Mouse (Mus musculus) liver, embryonic 16.5 days (tissue): ENCODE data around the gene Fggy. TPM values are rescaled to one million over a fixed set of nuclear protein-coding genes. Genes with fewer than 3 reads are reported as not detected.

Experiments used
- ATAC-seq: fragments of 200-750 bp; cut with Nextera tagmentation; 2 replicates; pipeline ENCODE4 v1.8.0; 2017; ENCODE audit warnings: low read depth, mild to moderate bottlenecking, moderate number of reproducible peaks, moderate library complexity
- H3K27ac ChIP-seq: fragments of 300-500 bp; sonication (generic); 2 replicates; pipeline ENCODE4 v1.5.1; 2014; ENCODE audit warnings: mild to moderate bottlenecking, low read length
- H3K27me3 ChIP-seq: fragments of 300-500 bp; sonication (generic); 2 replicates; pipeline ENCODE4 v1.6.1; 2014; ENCODE audit warnings: low read depth, low read length, mixed read lengths; ENCODE audit not compliant: control insufficient read depth, insufficient read depth
- H3K36me3 ChIP-seq: fragments of 300-500 bp; sonication (generic); 2 replicates; pipeline ENCODE4 v1.6.1; 2014; ENCODE audit warnings: mild to moderate bottlenecking; ENCODE audit not compliant: control insufficient read depth, insufficient read depth
- H3K4me1 ChIP-seq: fragments of 300-500 bp; sonication (generic); 2 replicates; pipeline ENCODE4 v1.6.1; 2014; ENCODE audit warnings: low read depth, low read length, mixed read lengths; ENCODE audit not compliant: control insufficient read depth
- H3K4me2 ChIP-seq: fragments of 300-500 bp; sonication (generic); 2 replicates; pipeline ENCODE4 v1.6.1; 2014; ENCODE audit warnings: low read depth, low read length, mixed read lengths
- H3K4me3 ChIP-seq: fragments of 300-500 bp; sonication (generic); 2 replicates; pipeline ENCODE4 v1.5.1; 2014; ENCODE audit warnings: low read depth, mild to moderate bottlenecking, low read length
- H3K9ac ChIP-seq: fragments of 300-500 bp; sonication (generic); 2 replicates; pipeline ENCODE4 v1.6.1; 2014; ENCODE audit warnings: low read depth, low read length
- H3K9me3 ChIP-seq: fragments of 300-500 bp; sonication (generic); replicated peaks from 2 replicates; pipeline ENCODE4 v1.6.1; 2016; ENCODE audit warnings: low read length; ENCODE audit not compliant: control insufficient read depth
- WGBS: fragments of 180-500 bp; shearing (Covaris S2); extraction: QIAGEN DNeasy Blood & Tissue Kit; methylation state at CpG from one replicate; pipeline ENCODE4 v1.1.7; 2014; ENCODE audit not compliant: insufficient replicate concordance; 5-methylcytosine and 5-hydroxymethylcytosine counted together
- polyA plus RNA-seq: library from polyadenylated mRNA; unstranded; fragments of >200 nt; fragmentation: Nextera tagmentation; extraction: Ambion mirVana; gene quantifications from 2 replicates; pipeline ENCODE4 v1.2.1, GENCODE M21; 2015

The Fggy gene
- polyA plus RNA-seq, 1 experiment from 2014 or later, result 45.3 TPM

- WGBS, result 82% methylated on average over 3 of the region's 3 CpGs
These were observed 63.7 kb downstream of the Fggy start for GRCm38 (mm10) chr4:95621046-95621445.

GRCm38 (mm10) chr4:95624696-95625095 is 67.4 kb downstream of the Fggy start:
- Histone ChIP-seq H3K9ac (no peak overlapping the region), H3K4me3 (no peak overlapping the region), H3K27ac (no peak overlapping the region), H3K4me1 (no peaks in the 10 kb centered on the region), H3K9me3 (no peaks in the 10 kb centered on the region), H3K27me3 (no peaks in the 10 kb centered on the region), H3K4me2 (no peak overlapping the region), H3K36me3 (no peaks in the 10 kb centered on the region; the same call in 1 of the 2 replicates)
- ATAC-seq, result no peak
- 60% methylated on average over 3 of the region's 3 CpGs for WGBS

More at GRCm38 (mm10) chr4:95621046-95621445, 63.7 kb downstream of the Fggy start:
- no peak overlapping the region for H3K4me2 ChIP-seq
- H3K27me3 ChIP-seq, result no peaks in the 10 kb centered on the region
- H3K27ac ChIP-seq, result no peak overlapping the region
- no peaks in the 10 kb centered on the region for H3K36me3 ChIP-seq
- ATAC-seq, result no peak
- H3K9me3 ChIP-seq, result no peaks in the 10 kb centered on the region
- H3K9ac ChIP-seq, result no peak overlapping the region
- no peak overlapping the region for H3K4me3 ChIP-seq
- H3K4me1 ChIP-seq, result no peaks in the 10 kb centered on the region

- no peak for ATAC-seq
- no peak overlapping the region for H3K27ac ChIP-seq
- H3K9me3 ChIP-seq, result no peaks in the 10 kb centered on the region
- H3K4me3 ChIP-seq, result no peak overlapping the region
- H3K4me1 ChIP-seq, result no peaks in the 10 kb centered on the region
- no peak overlapping the region for H3K9ac ChIP-seq
- 47% methylated on average over 4 of the region's 4 CpGs for WGBS
- H3K4me2 ChIP-seq, result no peak overlapping the region
- no peaks in the 10 kb centered on the region; the same call in 1 of the 2 replicates for H3K36me3 ChIP-seq
- H3K27me3 ChIP-seq, result no peaks in the 10 kb centered on the region
These were observed 68.3 kb downstream of the Fggy start for GRCm38 (mm10) chr4:95625651-95626050.

GRCm38 (mm10) chr4:95626186-95626585 is 68.9 kb downstream of the Fggy start:
- Histone ChIP-seq H3K9ac (no peak overlapping the region), H3K9me3 (no peaks in the 10 kb centered on the region), H3K27ac (no peak overlapping the region), H3K4me3 (no peak overlapping the region), H3K27me3 (no peaks in the 10 kb centered on the region), H3K4me2 (no peak overlapping the region), H3K36me3 (no peaks in the 10 kb centered on the region; the same call in 1 of the 2 replicates), H3K4me1 (no peaks in the 10 kb centered on the region)
- whole genome bisulfite sequencing, result 64% methylated on average over 3 of the region's 3 CpGs
- no peak for ATAC-seq

GRCm38 (mm10) chr4:95634903-95635302 is 77.6 kb downstream of the Fggy start:
- Histone ChIP-seq H3K36me3 (no peaks in the 10 kb centered on the region), H3K27ac (no peak overlapping the region), H3K4me2 (no peak overlapping the region), H3K9ac (no peak overlapping the region), H3K4me1 (no peaks in the 10 kb centered on the region), H3K4me3 (no peak overlapping the region), H3K27me3 (no peaks in the 10 kb centered on the region), H3K9me3 (no peaks in the 10 kb centered on the region)
- no peak for ATAC-seq
- WGBS, result 59% methylated on average over 3 of the region's 3 CpGs

GRCm38 (mm10) chr4:95636937-95637749 is 79.8 kb downstream of the Fggy start:
- no peak for ATAC-seq
- no peak overlapping the region for H3K4me2 ChIP-seq
- no peaks in the 10 kb centered on the region for H3K9me3 ChIP-seq
- no peak overlapping the region for H3K4me3 ChIP-seq
- 38% methylated on average over 7 of the region's 7 CpGs for WGBS
- no peaks in the 10 kb centered on the region for H3K36me3 ChIP-seq
- no peak overlapping the region for H3K27ac ChIP-seq
- H3K4me1 ChIP-seq, result no peaks in the 10 kb centered on the region
- H3K9ac ChIP-seq, result no peak overlapping the region
- no peaks in the 10 kb centered on the region for H3K27me3 ChIP-seq

GRCm38 (mm10) chr4:95638063-95638462 is 80.8 kb downstream of the Fggy start:
- no peaks in the 10 kb centered on the region for H3K27me3 ChIP-seq
- H3K4me1 ChIP-seq, result no peaks in the 10 kb centered on the region
- H3K27ac ChIP-seq, result no peak overlapping the region
- no peak overlapping the region for H3K4me2 ChIP-seq
- no peaks in the 10 kb centered on the region for H3K9me3 ChIP-seq
- 54% methylated on average over 3 of the region's 3 CpGs for WGBS
- no peaks in the 10 kb centered on the region for H3K36me3 ChIP-seq
- ATAC-seq, result no peak
- no peak overlapping the region for H3K4me3 ChIP-seq
- H3K9ac ChIP-seq, result no peak overlapping the region

GRCm38 (mm10) chr4:95640831-95641230 is 83.5 kb downstream of the Fggy start:
- Histone ChIP-seq H3K4me3 (no peak overlapping the region), H3K9ac (no peak overlapping the region), H3K27me3 (no peaks in the 10 kb centered on the region), H3K4me2 (no peak overlapping the region), H3K4me1 (no peaks in the 10 kb centered on the region), H3K27ac (no peak overlapping the region), H3K9me3 (no peaks in the 10 kb centered on the region), H3K36me3 (no peaks in the 10 kb centered on the region)
- 33% methylated on average over 1 of the region's 1 CpGs for WGBS
- ATAC-seq, result no peak

- Histone ChIP-seq H3K27ac (no peak overlapping the region), H3K36me3 (no peaks in the 10 kb centered on the region), H3K27me3 (no peaks in the 10 kb centered on the region), H3K4me1 (no peaks in the 10 kb centered on the region), H3K9ac (no peak overlapping the region), H3K4me2 (no peak overlapping the region), H3K4me3 (no peak overlapping the region), H3K9me3 (no peaks in the 10 kb centered on the region)
- 59% methylated on average over 5 of the region's 5 CpGs for WGBS
- no peak for ATAC-seq
These were observed 86.7 kb downstream of the Fggy start for GRCm38 (mm10) chr4:95644048-95644447.
